Mouse (Mus musculus): ENCODE data around the gene Cmpk2. TPM values are rescaled to one million over a fixed set of nuclear protein-coding genes. Genes with fewer than 3 reads are reported as not detected.
"Not testable (repeated sequence)": the region's sequence is repeated elsewhere in the genome, so short reads cannot be mapped to it uniquely, and the experiment has no call there.

The Cmpk2 gene
- 10 to 100 TPM in 3 of 4 experiments, 1 to 10 TPM in 1; 9.1 to 26.0 (median 18.5) TPM for total RNA-seq (2022)

- DNase-seq, result peak; percentile 84
These were observed at the start of gene Cmpk2 for GRCm38 (mm10) chr12:26469098-26470041. Gene Cmpk2, plus strand, starts transcription at chr12:26469204.

- DNase-seq, result no peak
These were observed 44.2 kb upstream of the Cmpk2 start for GRCm38 (mm10) chr12:26424841-26425240.

GRCm38 (mm10) chr12:26428771-26429170 lies 40.2 kb upstream of the Cmpk2 start:
- DNase-seq, result not testable (repeated sequence)

- DNase-seq, result no peak
These were observed 32.7 kb upstream of the Cmpk2 start for GRCm38 (mm10) chr12:26436334-26436733.

- no peak for DNase-seq
These were observed 31.1 kb upstream of the Cmpk2 start for GRCm38 (mm10) chr12:26437950-26438349.

- DNase-seq, result no peak
These were observed 29.6 kb upstream of the Cmpk2 start for GRCm38 (mm10) chr12:26439366-26439765.

- DNase-seq, result peak; percentile 67
These were observed 24.9 kb upstream of the Cmpk2 start for GRCm38 (mm10) chr12:26444054-26444453.

GRCm38 (mm10) chr12:26444511-26444910 lies 24.5 kb upstream of the Cmpk2 start:
- DNase-seq, result no peak

GRCm38 (mm10) chr12:26446377-26447045 lies 22.5 kb upstream of the Cmpk2 start:
- no peak for DNase-seq

GRCm38 (mm10) chr12:26449483-26449882 lies 19.5 kb upstream of the Cmpk2 start:
- DNase-seq, result no peak

GRCm38 (mm10) chr12:26451150-26451549 lies 17.9 kb upstream of the Cmpk2 start:
- DNase-seq, result no peak

GRCm38 (mm10) chr12:26452951-26453350 lies 16.1 kb upstream of the Cmpk2 start:
- DNase-seq, result no peak

- no peak for DNase-seq
These were observed 14.3 kb upstream of the Cmpk2 start for GRCm38 (mm10) chr12:26454682-26455081.

- peak; percentile 76 for DNase-seq
These were observed 12.8 kb upstream of the Cmpk2 start, which contains the start of gene Rsad2 for GRCm38 (mm10) chr12:26456028-26456698. Gene Rsad2, minus strand, starts transcription at chr12:26456452.

GRCm38 (mm10) chr12:26460091-26460490 lies 8.9 kb upstream of the Cmpk2 start:
- DNase-seq, result peak; percentile 67

- DNase-seq, result no peak
These were observed 3.4 kb upstream of the Cmpk2 start for GRCm38 (mm10) chr12:26465600-26465999.

GRCm38 (mm10) chr12:26470042-26470409 lies 1.0 kb downstream of the Cmpk2 start:
- no peak for DNase-seq

GRCm38 (mm10) chr12:26471376-26471775 lies 2.4 kb downstream of the Cmpk2 start:
- DNase-seq, result no peak

GRCm38 (mm10) chr12:26472770-26473481 lies 3.9 kb downstream of the Cmpk2 start:
- no peak for DNase-seq

- no peak for DNase-seq
These were observed 4.7 kb downstream of the Cmpk2 start for GRCm38 (mm10) chr12:26473746-26474145.

- DNase-seq, result no peak
These were observed 8.2 kb downstream of the Cmpk2 start for GRCm38 (mm10) chr12:26477198-26477597.

Data from adrenal gland, adult 8-10 months (tissue).